Mouse (Mus musculus) naive thymus-derived CD4-positive, alpha-beta T cell, adult 5 months (primary cell): Measurements from ENCODE around the gene Vmn2r24. TPM values are rescaled to one million over a fixed set of nuclear protein-coding genes. Genes with fewer than 3 reads are reported as not detected.

Experiments used
- polyA plus RNA-seq: library from polyadenylated mRNA; unstranded; fragments of 100-300 nt; shearing (Covaris generic); gene quantifications from one replicate; pipeline ENCODE4 v1.2.1, GENCODE M21; 2017

Gene Vmn2r24
- polyA plus RNA-seq: not detected

GRCm38 (mm10) chr6:123778579-123778978 is at the start of gene Vmn2r24:
Vmn2r24 (plus strand) TSS chr6:123778879.

GRCm38 (mm10) chr6:123853363-123853762 is 74.7 kb downstream of the Vmn2r24 start, which contains the start of gene Vmn2r25:
Vmn2r25 (minus strand) TSS chr6:123853463.

Other genes starting within 250 kb of the Vmn2r24 start
- not detected for gene Vmn2r21, start 245.5 kb upstream of the Vmn2r24 start, polyA plus RNA-seq
- gene Vmn2r22, start 128.2 kb upstream of the Vmn2r24 start, polyA plus RNA-seq: not detected
- 0.05 TPM for gene Vmn2r23, start 76.2 kb upstream of the Vmn2r24 start, polyA plus RNA-seq
- not detected for gene Vmn2r25, start 74.6 kb downstream of the Vmn2r24 start, polyA plus RNA-seq
- not detected for gene Vmn2r26, start 245.7 kb downstream of the Vmn2r24 start, polyA plus RNA-seq